Mouse (Mus musculus) heart, embryonic 15.5 days (tissue): Measurements from ENCODE around the gene Emc6. TPM values are rescaled to one million over a fixed set of nuclear protein-coding genes. Genes with fewer than 3 reads are reported as not detected.
A peak's percentile ranks its signal among the peaks of the same experiment; 100 is the strongest.

Source experiments
- ATAC-seq: fragments of 200-750 bp; cut with Nextera tagmentation; replicated peaks from 2 replicates; pipeline ENCODE4 v1.8.0; 2017; ENCODE audit warnings: low read depth, moderate TSS enrichment; ENCODE audit not compliant: insufficient number of reproducible peaks, insufficient read depth, low FRiP score
- H3K27ac ChIP-seq: fragments of 300-500 bp; sonication (generic); 2 replicates; pipeline ENCODE4 v1.5.1; 2015; ENCODE audit warnings: mild to moderate bottlenecking, inconsistent platforms
- H3K27me3 ChIP-seq: fragments of 300-500 bp; sonication (generic); 2 replicates; pipeline ENCODE4 v1.6.1; 2015; ENCODE audit warnings: inconsistent platforms
- H3K36me3 ChIP-seq: fragments of 300-500 bp; sonication (generic); 2 replicates; pipeline ENCODE4 v1.6.1; 2015; ENCODE audit warnings: mild to moderate bottlenecking, inconsistent platforms
- H3K4me1 ChIP-seq: fragments of 300-500 bp; sonication (generic); replicated peaks from 2 replicates; pipeline ENCODE4 v1.6.1; 2015; ENCODE audit warnings: inconsistent platforms
- H3K4me2 ChIP-seq: fragments of 300-500 bp; sonication (generic); 2 replicates; pipeline ENCODE4 v1.6.1; 2015; ENCODE audit warnings: inconsistent platforms, mild to moderate bottlenecking, moderate library complexity
- H3K4me3 ChIP-seq: fragments of 300-500 bp; sonication (generic); 2 replicates; pipeline ENCODE4 v1.5.1; 2015; ENCODE audit warnings: mild to moderate bottlenecking, inconsistent platforms
- H3K9ac ChIP-seq: fragments of 300-500 bp; sonication (generic); 2 replicates; pipeline ENCODE4 v1.6.1; 2015; ENCODE audit warnings: mild to moderate bottlenecking, inconsistent platforms
- H3K9me3 ChIP-seq: fragments of 300-500 bp; sonication (generic); replicated peaks from 2 replicates; pipeline ENCODE4 v1.6.1; 2016; ENCODE audit warnings: inconsistent platforms
- WGBS: fragments of 180-500 bp; shearing (Covaris S2); methylation state at CpG from one replicate; pipeline ENCODE4 v1.1.7; 2015; ENCODE audit warnings: mixed read lengths; 5-methylcytosine and 5-hydroxymethylcytosine counted together
- polyA plus RNA-seq: library from polyadenylated mRNA; unstranded; fragments of >200 nt; fragmentation: Nextera tagmentation; extraction: Ambion mirVana; gene quantifications from 2 replicates; pipeline ENCODE4 v1.2.1, GENCODE M21; 2015

Gene Emc6
- polyA plus RNA-seq, 1 experiment from 2014 or later, result 98.9 TPM

DNA sequence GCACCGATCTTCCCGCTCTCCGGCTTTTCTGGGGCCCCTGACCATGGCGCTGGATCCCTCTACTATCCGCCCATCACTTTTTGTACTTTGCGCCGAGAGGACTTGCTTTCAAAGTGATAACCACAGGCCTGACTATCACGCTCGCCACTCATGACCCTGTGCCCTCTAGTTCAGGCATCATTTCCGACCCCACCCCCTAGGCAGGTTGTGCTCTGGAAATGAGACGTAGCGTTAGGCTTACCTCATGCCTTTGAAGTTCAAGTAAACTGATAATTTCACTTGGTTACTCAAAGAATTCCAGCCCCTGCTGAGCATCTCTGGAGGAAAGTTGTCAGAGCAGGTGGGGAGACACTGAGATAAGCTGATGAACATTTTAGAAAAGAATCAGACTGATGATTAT, 23.0 kb upstream of the Emc6 start:
- Histone ChIP-seq H3K4me1 (peaks cover 13% of the 10 kb centered on the region), H3K27ac (no peak overlapping the region), H3K9me3 (no peaks in the 10 kb centered on the region), H3K9ac (peak overlapping the region; percentile 85), H3K4me2 (peak overlapping the region; percentile 95), H3K27me3 (no peaks in the 10 kb centered on the region), H3K4me3 (peak overlapping the region; percentile 71), H3K36me3 (no peaks in the 10 kb centered on the region)
- 5% methylated on average over 12 of the region's 12 CpGs for WGBS
- ATAC-seq, result no peak

DNA sequence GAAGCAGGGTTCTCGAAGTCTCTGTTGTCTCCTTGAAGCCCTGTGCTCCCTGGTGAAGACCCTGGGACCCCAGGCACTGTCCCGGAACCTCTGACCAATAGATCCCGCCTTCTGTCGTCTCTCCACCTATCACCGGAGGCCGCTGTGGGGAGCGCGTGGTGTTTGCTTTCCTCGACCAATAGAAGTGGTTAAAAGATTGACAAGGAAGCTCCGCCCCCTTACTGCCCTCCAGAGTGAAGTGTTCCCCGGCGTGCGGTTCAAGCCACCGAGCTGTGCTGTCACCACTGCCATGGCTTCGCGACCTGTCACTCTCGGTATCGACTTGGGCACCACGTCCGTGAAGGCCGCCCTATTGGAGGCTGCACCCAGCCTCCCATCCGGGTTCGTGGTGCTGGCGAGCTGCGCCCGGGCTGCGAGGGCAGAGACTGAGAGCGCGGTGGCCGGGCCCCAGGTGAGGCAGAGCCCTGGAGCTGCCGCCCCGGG, 22.4 kb upstream of the Emc6 start, which contains the start of gene Shpk:
TSS of gene Shpk (plus strand) at position 231 of the 483 bp plus-strand sequence.
- peak within 1 kb of the TSS; percentile 71 for H3K27ac ChIP-seq
- peak within 1 kb of the TSS; percentile 85 for H3K9ac ChIP-seq
- H3K27me3 ChIP-seq, result no peaks in the 10 kb centered on the region
- H3K4me2 ChIP-seq, result peak within 1 kb of the TSS; percentile 95
- peaks cover 13% of the 10 kb centered on the region for H3K4me1 ChIP-seq
- peak; percentile 96 for ATAC-seq
- H3K36me3 ChIP-seq, result no peaks in the 10 kb centered on the region
- no peaks in the 10 kb centered on the region for H3K9me3 ChIP-seq
- peak within 1 kb of the TSS; percentile 71 for H3K4me3 ChIP-seq
- under 1% methylated on average over 32 of the region's 32 CpGs for WGBS

DNA sequence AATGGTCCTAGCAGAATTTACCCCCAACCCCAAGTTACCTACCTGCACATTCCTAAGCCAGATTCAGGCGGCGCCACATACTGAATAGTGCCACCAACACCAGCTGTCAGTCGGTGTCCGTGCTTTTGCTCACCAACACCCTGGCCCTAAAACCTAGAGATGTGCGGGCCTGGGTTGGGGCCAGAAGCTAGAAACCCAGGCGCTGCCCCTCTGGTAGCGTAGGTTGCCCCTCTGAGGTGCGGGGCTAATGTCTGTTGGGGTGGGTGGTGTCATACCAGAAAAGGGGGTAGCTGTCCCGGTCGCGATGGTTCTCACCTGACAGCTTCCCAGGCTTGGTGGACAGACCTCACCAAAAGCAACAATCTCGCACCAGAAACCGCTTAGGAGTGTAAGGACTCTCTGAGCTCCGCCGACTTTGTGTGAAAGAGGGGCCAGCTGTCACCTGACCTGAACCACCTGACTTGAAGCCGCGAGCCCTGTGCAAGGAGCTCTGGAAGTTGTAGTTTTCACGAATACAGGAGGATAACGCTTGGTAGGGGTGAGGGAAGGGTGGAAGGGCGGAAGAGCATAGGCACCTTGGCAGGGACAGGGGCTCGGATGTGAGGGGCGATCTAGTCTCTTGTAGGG, 21.9 kb upstream of the Emc6 start, which contains the start of gene Ctns:
TSS of gene Ctns (minus strand) at position 440 of the 627 bp plus-strand sequence.
- WGBS, result under 1% methylated on average over 22 of the region's 22 CpGs
- H3K4me2 ChIP-seq, result peak within 1 kb of the TSS; percentile 95
- H3K27me3 ChIP-seq, result no peaks in the 10 kb centered on the region
- peak within 1 kb of the TSS; percentile 85 for H3K9ac ChIP-seq
- no peaks in the 10 kb centered on the region for H3K36me3 ChIP-seq
- peak; percentile 93 for ATAC-seq
- peak within 1 kb of the TSS; percentile 71 for H3K4me3 ChIP-seq
- H3K27ac ChIP-seq, result peak within 1 kb of the TSS; percentile 71
- H3K9me3 ChIP-seq, result no peaks in the 10 kb centered on the region
- peaks cover 13% of the 10 kb centered on the region for H3K4me1 ChIP-seq

DNA sequence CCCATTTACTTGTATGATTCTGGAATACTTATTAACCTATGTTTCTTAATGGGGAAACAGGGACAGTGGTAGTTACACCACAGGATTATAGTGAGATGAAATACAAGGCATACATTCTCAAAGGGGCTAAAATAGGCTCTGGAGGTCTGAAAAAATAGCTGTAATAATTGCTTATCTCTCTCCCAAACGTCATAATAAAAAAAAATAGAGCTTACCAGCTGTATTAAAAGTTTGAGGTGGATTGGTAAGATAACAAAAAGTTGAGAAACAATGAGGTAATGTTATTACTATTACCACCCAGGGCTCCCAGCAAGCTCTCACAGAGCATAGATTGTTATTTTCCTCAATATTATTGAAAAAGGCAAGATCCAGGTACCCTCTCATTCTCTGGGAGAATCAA, 21.4 kb upstream of the Emc6 start:
- Histone ChIP-seq H3K27ac (no peak overlapping the region), H3K9me3 (no peaks in the 10 kb centered on the region), H3K4me3 (peak overlapping the region; percentile 71), H3K9ac (peak overlapping the region; percentile 85), H3K4me2 (peak overlapping the region; percentile 95), H3K36me3 (no peaks in the 10 kb centered on the region), H3K4me1 (peaks cover 13% of the 10 kb centered on the region), H3K27me3 (no peaks in the 10 kb centered on the region)
- 9% methylated on average over 1 of the region's 1 CpGs for WGBS
- no peak for ATAC-seq

DNA sequence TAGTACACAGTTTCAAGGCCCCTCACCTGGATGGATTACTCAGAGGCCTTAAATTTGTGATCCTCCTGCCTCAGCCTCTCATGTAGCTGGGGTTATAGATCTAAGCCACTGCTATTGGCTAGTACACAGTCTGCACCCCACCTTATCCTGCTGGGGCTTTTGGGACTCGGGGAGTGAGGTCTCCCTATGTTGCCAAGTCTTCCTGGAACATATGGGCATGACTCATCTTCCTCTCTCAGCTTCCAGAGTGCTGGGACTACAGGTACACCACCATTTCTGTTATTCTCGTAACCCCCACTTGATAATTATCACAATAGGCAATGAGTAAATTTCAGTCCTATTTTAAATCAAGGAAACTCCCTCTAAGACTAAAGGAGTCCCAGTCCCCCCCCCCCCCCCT, 17.6 kb upstream of the Emc6 start:
- WGBS, result 70% methylated on average over 2 of the region's 2 CpGs
- ATAC-seq, result no peak
- Histone ChIP-seq H3K36me3 (peaks cover 11% of the 10 kb centered on the region), H3K4me1 (peaks cover 8% of the 10 kb centered on the region), H3K27ac (no peak overlapping the region), H3K4me2 (no peak overlapping the region), H3K9me3 (no peaks in the 10 kb centered on the region), H3K9ac (no peak overlapping the region), H3K27me3 (no peaks in the 10 kb centered on the region), H3K4me3 (no peak overlapping the region)

DNA sequence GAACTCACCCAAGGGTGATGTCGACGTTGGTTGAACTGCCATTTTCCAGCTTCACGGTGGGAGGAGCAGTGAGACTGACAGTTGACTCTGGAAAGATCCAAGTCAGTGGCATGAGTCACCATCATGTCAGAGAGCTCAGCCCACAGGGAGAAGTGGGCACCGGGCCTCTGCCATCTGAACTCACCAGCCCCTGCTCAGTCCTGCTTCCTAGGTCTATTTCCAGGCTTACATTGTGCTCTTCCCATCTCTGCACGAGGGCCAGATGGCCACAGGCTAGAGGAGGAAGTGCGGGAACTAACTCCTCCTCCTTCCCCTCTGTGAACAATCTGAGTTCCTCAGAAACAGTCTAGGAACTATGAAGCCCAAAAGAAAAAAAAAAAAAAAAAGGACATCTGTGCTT, 16.2 kb upstream of the Emc6 start:
- Histone ChIP-seq H3K9ac (no peak overlapping the region), H3K27ac (no peak overlapping the region), H3K4me1 (peaks cover 2% of the 10 kb centered on the region), H3K4me2 (no peak overlapping the region), H3K4me3 (no peak overlapping the region), H3K27me3 (no peaks in the 10 kb centered on the region), H3K36me3 (peaks cover 13% of the 10 kb centered on the region), H3K9me3 (no peaks in the 10 kb centered on the region)
- no peak for ATAC-seq
- WGBS, result 57% methylated on average over 6 of the region's 6 CpGs

DNA sequence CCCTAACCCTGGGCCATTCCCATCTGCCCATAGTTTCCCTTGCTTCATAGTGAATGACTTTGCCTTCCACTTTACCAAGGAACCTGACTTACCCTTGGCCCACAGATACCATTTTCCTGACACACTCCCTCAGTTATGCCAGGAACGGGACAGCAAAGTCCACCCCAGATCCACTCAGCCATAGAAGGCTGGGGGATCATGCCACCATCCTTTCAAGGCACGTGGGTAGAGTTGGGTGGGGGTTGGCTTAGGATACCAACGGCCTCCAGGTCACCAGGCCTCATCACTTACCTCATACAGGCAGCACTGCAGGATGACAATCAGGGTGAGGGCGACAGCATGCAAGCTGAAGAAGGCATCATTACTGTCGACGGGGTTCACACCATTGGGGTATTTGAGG, 10.4 kb upstream of the Emc6 start:
- Histone ChIP-seq H3K9ac (no peak overlapping the region), H3K36me3 (peaks cover 32% of the 10 kb centered on the region), H3K27ac (no peak overlapping the region), H3K4me3 (no peak overlapping the region), H3K4me1 (no peaks in the 10 kb centered on the region), H3K27me3 (no peaks in the 10 kb centered on the region), H3K4me2 (no peak overlapping the region), H3K9me3 (no peaks in the 10 kb centered on the region)
- 82% methylated on average over 6 of the region's 6 CpGs for WGBS
- no peak for ATAC-seq

DNA sequence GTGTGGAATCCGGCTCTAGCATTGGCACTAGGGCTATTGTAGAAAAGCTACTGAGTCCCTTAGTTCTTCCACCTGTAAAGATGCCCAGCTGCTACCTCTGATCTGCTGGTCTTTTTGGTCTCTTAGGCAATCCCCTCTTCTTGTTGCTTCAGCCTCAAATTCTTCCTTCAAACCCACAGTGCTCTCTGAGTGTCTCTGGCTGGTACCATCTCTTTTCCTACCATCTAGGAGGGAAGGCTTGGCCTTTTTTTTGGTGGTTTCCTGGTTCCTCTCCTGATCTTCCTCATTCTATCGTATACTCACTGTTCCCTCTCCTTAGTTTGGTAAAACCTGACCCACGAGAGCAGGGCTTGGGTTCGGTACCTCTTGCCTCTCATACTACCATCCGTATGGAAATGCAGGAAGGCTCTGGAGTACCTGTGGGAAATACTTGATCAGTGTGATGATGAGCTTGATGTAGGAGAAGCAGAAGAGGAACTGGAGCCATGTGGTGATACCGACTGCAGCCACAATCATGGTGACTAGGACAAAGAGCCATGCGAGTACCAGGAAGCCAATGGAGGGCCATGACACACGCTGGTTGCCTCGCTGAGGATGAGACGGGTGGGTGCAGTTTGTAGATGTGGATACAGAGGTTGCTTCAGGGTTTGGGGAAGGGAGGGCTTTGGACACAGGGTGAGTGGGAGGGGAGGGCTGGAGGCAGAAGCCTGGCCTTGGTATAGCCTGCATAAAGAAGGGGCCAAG, 9.2 kb upstream of the Emc6 start:
- Histone ChIP-seq H3K36me3 (peaks cover 34% of the 10 kb centered on the region), H3K4me2 (no peak overlapping the region), H3K27ac (no peak overlapping the region), H3K4me3 (no peak overlapping the region), H3K9ac (no peak overlapping the region), H3K9me3 (no peaks in the 10 kb centered on the region), H3K27me3 (no peaks in the 10 kb centered on the region), H3K4me1 (no peaks in the 10 kb centered on the region)
- 86% methylated on average over 10 of the region's 10 CpGs for WGBS
- no peak for ATAC-seq

DNA sequence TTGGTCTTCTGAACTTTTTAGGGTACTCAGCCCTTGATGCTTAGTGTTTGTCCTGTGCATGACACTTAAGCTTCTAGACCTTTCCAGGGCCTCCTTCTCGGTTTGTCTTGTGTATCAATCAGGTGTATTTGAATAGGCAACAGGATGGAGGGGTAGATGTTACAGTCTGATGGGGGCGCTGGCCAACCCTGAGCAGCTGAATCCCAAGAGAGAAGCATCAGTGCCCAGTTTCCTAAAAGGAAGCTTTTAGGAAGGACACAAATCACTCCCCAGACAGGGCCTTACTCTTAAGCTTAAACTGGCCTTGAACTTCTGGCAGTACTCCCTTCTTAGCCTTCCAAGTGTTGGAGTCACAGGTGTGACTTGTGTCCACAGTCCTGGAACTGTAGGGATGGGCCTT, 1.1 kb upstream of the Emc6 start:
- H3K27me3 ChIP-seq, result no peaks in the 10 kb centered on the region
- no peak for ATAC-seq
- peaks cover 23% of the 10 kb centered on the region for H3K36me3 ChIP-seq
- peak overlapping the region; percentile 87 for H3K9ac ChIP-seq
- H3K9me3 ChIP-seq, result no peaks in the 10 kb centered on the region
- peak overlapping the region; percentile 77 for H3K4me2 ChIP-seq
- H3K4me3 ChIP-seq, result peak overlapping the region; percentile 81
- H3K4me1 ChIP-seq, result peaks cover 23% of the 10 kb centered on the region
- WGBS, result 8% methylated on average over 2 of the region's 2 CpGs
- H3K27ac ChIP-seq, result peak overlapping the region; percentile 98

DNA sequence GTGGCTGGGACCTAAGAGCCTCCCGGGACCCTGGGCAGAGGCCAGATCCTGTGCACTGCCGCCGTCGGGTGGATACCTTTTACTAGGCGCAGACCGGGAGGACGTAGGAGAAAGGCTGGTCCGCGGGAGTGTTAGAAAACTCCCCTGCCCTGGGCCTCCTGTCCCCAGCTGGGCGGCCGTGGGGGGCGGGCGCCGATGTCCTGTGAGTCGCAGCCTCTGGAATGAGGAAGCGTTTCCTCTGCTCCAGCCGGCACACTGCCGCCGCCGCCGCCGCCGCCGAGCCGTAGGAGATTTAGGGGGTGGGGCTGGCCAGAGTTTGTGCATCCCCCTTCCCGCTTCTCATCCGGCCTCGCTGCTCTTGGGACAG, 655 bp upstream of the Emc6 start:
- Histone ChIP-seq H3K4me2 (peak overlapping the region; percentile 77), H3K9me3 (no peaks in the 10 kb centered on the region), H3K27ac (peak overlapping the region; percentile 98), H3K4me3 (peak overlapping the region; percentile 81), H3K4me1 (peaks cover 27% of the 10 kb centered on the region), H3K36me3 (peaks cover 23% of the 10 kb centered on the region), H3K9ac (peak overlapping the region; percentile 87), H3K27me3 (no peaks in the 10 kb centered on the region)
- ATAC-seq, result peak; percentile 88
- WGBS, result under 1% methylated on average over 28 of the region's 28 CpGs

DNA sequence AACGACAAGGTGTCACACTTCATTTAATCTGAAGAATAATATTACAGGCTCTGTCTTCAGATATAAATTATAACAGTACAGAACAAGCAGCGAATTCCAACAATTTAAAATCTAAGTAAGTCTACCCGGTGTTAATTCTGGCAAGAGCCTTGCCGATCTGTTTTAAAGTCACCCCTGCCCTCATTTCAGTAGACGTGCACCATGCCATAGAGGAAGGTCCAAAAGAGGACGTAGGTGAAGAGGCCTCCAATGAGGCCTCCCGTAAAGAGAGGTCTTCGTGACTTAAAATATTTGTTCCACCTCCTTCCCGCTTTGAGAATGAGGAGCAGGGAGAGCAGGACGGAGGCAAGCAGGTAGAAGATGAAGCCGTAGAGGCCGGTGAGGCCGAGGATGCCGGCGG, 651 bp downstream of the Emc6 start:
- H3K36me3 ChIP-seq, result peaks cover 18% of the 10 kb centered on the region
- H3K4me2 ChIP-seq, result peak overlapping the region; percentile 74
- no peak for ATAC-seq
- H3K4me1 ChIP-seq, result peaks cover 38% of the 10 kb centered on the region
- no peaks in the 10 kb centered on the region for H3K9me3 ChIP-seq
- H3K4me3 ChIP-seq, result peak overlapping the region; percentile 81
- H3K9ac ChIP-seq, result peak overlapping the region; percentile 94
- H3K27ac ChIP-seq, result peak overlapping the region; percentile 78
- under 1% methylated on average over 15 of the region's 15 CpGs for WGBS
- H3K27me3 ChIP-seq, result no peaks in the 10 kb centered on the region
